Mouse (Mus musculus) embryonic fibroblast, embryonic 13.5 days (primary cell): ENCODE results near the gene Cyp2j7.
"Not testable (repeated sequence)": the region's sequence is repeated elsewhere in the genome, so short reads cannot be mapped to it uniquely, and the experiment has no call there.

ENCODE experiments used
- CTCF ChIP-seq: IDR thresholded peaks from 2 replicates; pipeline ENCODE4 v1.5.1; 2011; ENCODE audit warnings: mild to moderate bottlenecking, control low read depth, low read length, moderate library complexity, borderline replicate concordance; ENCODE audit not compliant: insufficient read depth
- POLR2A ChIP-seq: IDR thresholded peaks from 2 replicates; pipeline ENCODE4 v1.6.1; 2011; ENCODE audit warnings: low read depth, mild to moderate bottlenecking, control low read depth, low read length, moderate library complexity

GRCm38 (mm10) chr4:96184716-96185115, 51.7 kb downstream of the Cyp2j7 start:
- not testable (repeated sequence) for TF ChIP-seq CTCF, POLR2A
